Comparison of ENCODE assay signal across 17 mouse cellular contexts in genomic region chr4:107523607-107524151, GRCm38 (mm10).
A peak's percentile ranks its signal among the peaks of the same experiment; 100 is the strongest.
DNase-seq lines count a peak whose midpoint lies in the region; ATAC-seq lines count a peak whose summit lies in the region.
"Had no signal": no experiment of that assay in that cellular context is flagged by ENCODE, and none has a peak within 500 bp of the region (broad histone marks: within the 10 kb centered on the region; RNA-seq: fewer than 3 reads in every experiment).

No protein-coding gene starts in this region.

- no peak for ATAC-seq in hindbrain, embryonic 13.5 days (ENCODE audit: low FRiP score)
- ATAC-seq in neural tube, embryonic 15.5 days (ENCODE audit: low FRiP score), result no peak
- ATAC-seq in megakaryocyte, adult 5-6 weeks (ENCODE audit: poor library complexity, severe bottlenecking), result no peak
- no peak for ATAC-seq in forebrain, embryonic 11.5 days (replicated peaks; ENCODE audit: low FRiP score)
- ATAC-seq: hindbrain, embryonic 16.5 days had no signal

- no peak overlapping the region for H3K4me3 ChIP-seq in hindbrain, embryonic 10.5 days
- no peak overlapping the region for H3K4me3 ChIP-seq in hindbrain, embryonic 13.5 days
- no peak overlapping the region for H3K4me3 ChIP-seq in neural tube, embryonic 15.5 days (replicated peaks)
- H3K4me3 ChIP-seq in forebrain, embryonic 11.5 days (ENCODE audit: low read depth, low read length), result no peak overlapping the region
- H3K4me3 ChIP-seq: layer of hippocampus, adult 2 months; left cerebral cortex, adult 2 months; midbrain, embryonic 12.5 days had no signal

- H3K9me3 ChIP-seq in hindbrain, embryonic 10.5 days, result no peaks in the 10 kb centered on the region
- H3K9me3 ChIP-seq in hindbrain, embryonic 13.5 days, result no peaks in the 10 kb centered on the region
- H3K9me3 ChIP-seq in neural tube, embryonic 15.5 days (replicated peaks), result no peaks in the 10 kb centered on the region
- H3K9me3 ChIP-seq in forebrain, embryonic 11.5 days (ENCODE audit: control insufficient read depth, low read length), result no peaks in the 10 kb centered on the region
- H3K9me3 ChIP-seq: midbrain, embryonic 12.5 days had no signal

- H3K36me3 ChIP-seq in hindbrain, embryonic 10.5 days, result no peaks in the 10 kb centered on the region
- no peaks in the 10 kb centered on the region for H3K36me3 ChIP-seq in hindbrain, embryonic 13.5 days
- H3K36me3 ChIP-seq in neural tube, embryonic 15.5 days, result no peaks in the 10 kb centered on the region
- H3K36me3 ChIP-seq in forebrain, embryonic 11.5 days (ENCODE audit: control insufficient read depth, insufficient read depth, low read length), result no peaks in the 10 kb centered on the region
- H3K36me3 ChIP-seq: midbrain, embryonic 12.5 days had no signal

- H3K9ac ChIP-seq in hindbrain, embryonic 13.5 days, result no peak overlapping the region
- no peak overlapping the region for H3K9ac ChIP-seq in neural tube, embryonic 15.5 days (replicated peaks)
- H3K9ac ChIP-seq in forebrain, embryonic 11.5 days (ENCODE audit: low read length), result no peak overlapping the region
- H3K9ac ChIP-seq: midbrain, embryonic 12.5 days had no signal

- 67% methylated on average over 11 of the region's 11 CpGs for WGBS in hindbrain, embryonic 10.5 days
- 57% methylated on average over 11 of the region's 11 CpGs for WGBS in hindbrain, embryonic 13.5 days
- 44% methylated on average over 11 of the region's 11 CpGs for WGBS in neural tube, embryonic 15.5 days
- 79% methylated on average over 11 of the region's 11 CpGs for WGBS in forebrain, embryonic 11.5 days

- no peak overlapping the region for H3K4me2 ChIP-seq in hindbrain, embryonic 13.5 days
- no peak overlapping the region for H3K4me2 ChIP-seq in neural tube, embryonic 15.5 days
- H3K4me2 ChIP-seq in forebrain, embryonic 11.5 days (ENCODE audit: low read depth, low read length, severe bottlenecking), result no peak overlapping the region
- H3K4me2 ChIP-seq: liver, embryonic 11.5 days; midbrain, embryonic 12.5 days had no signal

- no peaks in the 10 kb centered on the region for H3K27me3 ChIP-seq in hindbrain, embryonic 10.5 days (ENCODE audit: insufficient read depth, poor library complexity, severe bottlenecking)
- no peaks in the 10 kb centered on the region for H3K27me3 ChIP-seq in hindbrain, embryonic 13.5 days
- no peaks in the 10 kb centered on the region for H3K27me3 ChIP-seq in neural tube, embryonic 15.5 days (replicated peaks)
- no peaks in the 10 kb centered on the region for H3K27me3 ChIP-seq in forebrain, embryonic 11.5 days (ENCODE audit: control insufficient read depth, insufficient read depth, low read length)
- H3K27me3 ChIP-seq: midbrain, embryonic 12.5 days had no signal

- DNase-seq in hindbrain, embryonic 10.5 days (ENCODE audit: low spot score), result no peak
- peak; percentile 80 for DNase-seq in NIH3T3 (ENCODE audit: low read depth)
- peak; percentile 37 to 39 for DNase-seq in kidney, adult 8-10 months
- DNase-seq in kidney, postnatal 4 days, result peak; percentile 32 to 45
- no peak for DNase-seq in forebrain, embryonic 11.5 days (ENCODE audit: low spot score)
- DNase-seq: cerebellum, adult 18-20 months; heart, adult 18-20 months; heart, postnatal 10 days; right cerebral cortex, postnatal 4 days had no signal

- H3K27ac ChIP-seq in hindbrain, embryonic 10.5 days, result peak overlapping the region; percentile 2; the same call in 1 of the 2 replicates
- H3K27ac ChIP-seq in hindbrain, embryonic 13.5 days, result no peak overlapping the region
- H3K27ac ChIP-seq in neural tube, embryonic 15.5 days (replicated peaks), result no peak overlapping the region
- H3K27ac ChIP-seq in forebrain, embryonic 11.5 days (ENCODE audit: low read depth, low read length), result no peak overlapping the region
- H3K27ac ChIP-seq: layer of hippocampus, adult 2 months; left cerebral cortex, adult 2 months; midbrain, embryonic 12.5 days had no signal

- peaks cover 30% of the 10 kb centered on the region for H3K4me1 ChIP-seq in hindbrain, embryonic 10.5 days (replicated peaks)
- 0 out of 2 replicates have a peak, but pooled peaks cover 4% of the 10 kb centered on the region for H3K4me1 ChIP-seq in hindbrain, embryonic 13.5 days (replicated peaks)
- H3K4me1 ChIP-seq in neural tube, embryonic 15.5 days, result peaks cover 3% of the 10 kb centered on the region; the same call in 1 of the 2 replicates
- H3K4me1 ChIP-seq in forebrain, embryonic 11.5 days (replicated peaks; ENCODE audit: control insufficient read depth, insufficient read depth, low read length), result no peaks in the 10 kb centered on the region; the same call in 1 of the 2 replicates

Comparison
In these comparisons a context has a peak if more than half of its experiments do, and no peak if none do; other contexts are left out.
1. DNase-seq: peak in NIH3T3 (single experiment), kidney, adult 8-10 months (2 of 2) and kidney, postnatal 4 days (2 of 2); none in hindbrain, embryonic 10.5 days (single experiment) and forebrain, embryonic 11.5 days (single experiment).